Mouse (Mus musculus) megakaryocyte-erythroid progenitor cell, adult 5 weeks (primary cell): ENCODE results near the gene Sgtb. TPM values are rescaled to one million over a fixed set of nuclear protein-coding genes. Genes with fewer than 3 reads are reported as not detected.

ENCODE experiments used
- polyA plus RNA-seq: library from polyadenylated mRNA; stranded (reverse); fragments of >175 nt; gene quantifications from 2 replicates; pipeline ENCODE4 v1.2.3, GENCODE M21; 2012

Gene Sgtb
- polyA plus RNA-seq: 0.17 TPM in 1 of 2 replicates, not detected in the other

GRCm38 (mm10) chr13:104109288-104109815 lies at the start of gene Sgtb, which contains the start of gene Nln:
Gene Sgtb (plus strand): TSS chr13:104109741.
Gene Nln (minus strand): TSS chr13:104109614.

GRCm38 (mm10) chr13:104177796-104178649 lies 68.5 kb downstream of the Sgtb start, which contains the start of gene Trappc13:
Gene Trappc13 (minus strand): TSS chr13:104178469.

GRCm38 (mm10) chr13:104178650-104179121 lies 69.1 kb downstream of the Sgtb start, which contains the start of gene Trim23:
Gene Trim23 (plus strand): TSS chr13:104178797.

Other genes with a start within 250 kb of the Sgtb start
- 9.3 and 12.9 TPM in 2 replicates for gene Erbin, start 189.2 kb upstream of the Sgtb start, polyA plus RNA-seq
- gene Nln, start 127 bp upstream of the Sgtb start, polyA plus RNA-seq: 13.3 and 15.0 TPM in 2 replicates
- gene Trappc13, start 68.7 kb downstream of the Sgtb start, polyA plus RNA-seq: 1.9 and 2.2 TPM in 2 replicates
- 0.84 and 0.92 TPM in 2 replicates for gene Trim23, start 69.1 kb downstream of the Sgtb start, polyA plus RNA-seq
- 1.5 and 4.7 TPM in 2 replicates for gene Cenpk, start 118.9 kb downstream of the Sgtb start, polyA plus RNA-seq
- gene Ppwd1, start 119.1 kb downstream of the Sgtb start, polyA plus RNA-seq: 4.4 and 7.1 TPM in 2 replicates
- gene Adamts6, start 178.1 kb downstream of the Sgtb start, polyA plus RNA-seq: 0.19 and 0.22 TPM in 2 replicates